Mouse (Mus musculus): Measurements from ENCODE around the gene Srgap2.
A peak's percentile ranks its signal among the peaks of the same experiment; 100 is the strongest.

Srgap2 gene

GRCm38 (mm10) chr1:131470597-131470996, 56.6 kb downstream of the Srgap2 start:
- no peak for DNase-seq

- peak; percentile 44 for DNase-seq
Measured at GRCm38 (mm10) chr1:131465855-131466254, 61.3 kb downstream of the Srgap2 start.

- DNase-seq, result no peak
Measured at GRCm38 (mm10) chr1:131463953-131464627, 63.1 kb downstream of the Srgap2 start.

- no peak for DNase-seq
Measured at GRCm38 (mm10) chr1:131462541-131463067, 64.5 kb downstream of the Srgap2 start.

GRCm38 (mm10) chr1:131460914-131461530, 66.1 kb downstream of the Srgap2 start:
- DNase-seq, result no peak

DNA sequence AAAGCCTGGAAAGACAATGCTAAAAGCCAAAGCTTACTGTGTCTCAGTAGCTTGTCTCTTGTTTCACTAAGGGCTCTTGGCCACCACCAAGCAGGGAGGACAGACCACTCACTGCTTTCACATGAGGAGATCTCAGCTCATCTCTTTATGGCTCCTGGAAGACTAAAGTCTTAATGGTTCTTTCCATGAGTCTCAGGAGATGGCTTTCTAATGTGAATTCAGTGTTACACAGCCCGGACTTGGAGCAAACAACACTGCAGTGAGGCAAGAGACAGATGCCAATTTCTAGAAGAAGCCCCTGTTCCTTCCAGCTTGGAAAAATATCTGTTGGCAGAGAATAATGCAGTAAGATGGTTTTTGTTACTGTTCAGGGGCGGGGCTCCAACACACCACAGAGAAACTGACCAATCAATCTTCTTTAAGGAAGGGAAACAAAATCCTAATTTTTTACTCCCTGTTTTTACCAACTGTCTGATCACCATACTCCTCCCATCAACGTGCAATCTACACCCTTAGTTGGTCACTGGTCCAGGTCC, 71.7 kb downstream of the Srgap2 start:
- DNase-seq, result no peak

- no peak for DNase-seq
Measured at GRCm38 (mm10) chr1:131454386-131454785, 72.8 kb downstream of the Srgap2 start.

DNA sequence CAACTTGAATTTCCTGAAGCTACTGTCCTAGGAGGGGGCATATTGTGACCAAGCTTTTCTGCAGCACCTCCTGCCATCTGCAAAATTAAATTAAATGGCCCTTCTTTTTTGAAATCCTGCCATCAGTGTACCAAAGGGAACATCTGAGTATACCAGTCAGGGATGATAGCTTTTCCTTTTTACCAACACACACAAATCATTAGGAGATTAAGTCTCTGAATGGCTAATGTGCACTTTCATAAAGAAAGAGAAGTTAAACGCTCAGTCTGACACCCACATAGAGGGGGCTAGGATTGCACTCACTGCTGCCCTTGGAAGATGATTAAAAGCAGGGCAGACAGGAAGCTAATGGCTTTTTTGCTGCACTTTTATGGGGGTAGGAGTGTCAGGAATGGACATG, 73.8 kb downstream of the Srgap2 start:
- DNase-seq, result no peak

DNA sequence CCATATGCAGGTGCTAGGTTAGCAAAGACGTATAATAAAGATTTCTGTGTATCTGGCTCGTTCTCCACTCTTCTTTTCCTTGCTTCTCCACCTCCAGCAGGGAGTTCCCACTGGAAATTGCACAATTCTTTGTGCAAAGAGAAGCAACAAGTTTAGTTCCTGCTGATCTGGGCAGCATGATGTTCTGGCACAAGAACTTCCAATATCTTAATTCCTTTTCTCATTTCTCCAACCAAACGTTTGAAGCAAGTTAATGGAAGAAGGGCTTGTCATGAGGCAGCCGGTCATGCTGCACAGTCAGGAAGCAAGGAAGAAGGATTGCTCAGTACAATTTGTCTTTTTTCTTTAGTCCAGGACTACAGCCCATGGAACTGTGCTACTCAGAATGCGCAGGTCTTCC, 78.8 kb downstream of the Srgap2 start:
- no peak for DNase-seq

DNA sequence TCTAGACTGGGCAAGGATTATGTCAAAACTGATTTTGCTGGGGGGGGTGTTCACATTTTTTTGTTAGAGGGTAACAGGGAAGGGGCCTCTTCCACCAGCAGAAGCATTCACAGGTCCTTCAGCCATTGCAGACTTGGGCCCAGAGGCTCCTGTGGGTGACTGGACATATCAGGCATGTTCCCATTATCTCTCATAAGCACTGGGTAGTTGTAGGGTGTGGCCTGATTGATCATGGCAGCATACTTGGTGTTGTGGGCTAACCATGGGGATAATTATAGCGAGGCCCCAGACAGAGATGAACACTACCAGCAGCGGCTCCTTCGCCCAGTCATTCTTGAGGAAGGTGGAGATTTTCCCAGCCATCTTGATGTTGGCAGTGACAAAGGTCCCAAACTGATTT, 79.8 kb downstream of the Srgap2 start:
- DNase-seq, result no peak

DNA sequence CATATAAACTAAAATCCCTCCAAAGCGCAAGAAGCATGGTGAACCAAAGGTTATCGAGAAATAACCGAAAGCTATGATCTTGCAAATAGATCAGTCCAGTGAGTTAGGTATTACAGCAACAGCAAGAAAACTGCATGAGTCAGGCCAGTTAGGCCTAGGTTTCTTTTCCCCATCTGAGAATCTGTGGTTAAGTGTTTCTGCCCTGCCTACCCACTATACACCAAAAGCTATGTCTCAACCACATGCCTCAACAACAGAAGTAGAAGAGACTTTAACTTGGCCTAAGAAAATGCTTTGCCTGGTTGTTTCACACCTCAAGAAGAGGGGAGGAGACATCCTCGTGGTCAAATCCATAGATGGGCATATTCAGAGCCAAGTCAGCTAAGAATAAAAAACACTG, 80.6 kb downstream of the Srgap2 start:
- no peak for DNase-seq

DNA sequence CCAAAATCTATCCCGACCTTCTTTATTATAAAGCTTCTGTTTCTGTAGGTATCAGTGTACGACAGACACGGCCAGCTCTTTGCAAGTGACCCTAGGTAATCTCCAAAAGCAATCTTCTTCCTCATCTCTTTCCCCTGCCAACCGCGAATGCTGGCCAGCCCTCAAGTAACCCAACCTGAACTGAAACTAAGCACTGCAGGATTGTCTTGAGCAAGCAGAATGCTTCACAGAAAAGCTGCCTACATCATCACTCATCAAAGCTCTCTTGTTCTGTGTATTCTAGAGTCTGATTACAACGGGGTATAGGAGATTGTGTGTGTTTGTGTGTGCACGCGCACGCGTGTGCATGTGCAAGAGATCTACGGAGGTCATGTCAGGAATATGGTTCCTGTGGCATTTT, 88.6 kb downstream of the Srgap2 start:
- no peak for DNase-seq

DNA sequence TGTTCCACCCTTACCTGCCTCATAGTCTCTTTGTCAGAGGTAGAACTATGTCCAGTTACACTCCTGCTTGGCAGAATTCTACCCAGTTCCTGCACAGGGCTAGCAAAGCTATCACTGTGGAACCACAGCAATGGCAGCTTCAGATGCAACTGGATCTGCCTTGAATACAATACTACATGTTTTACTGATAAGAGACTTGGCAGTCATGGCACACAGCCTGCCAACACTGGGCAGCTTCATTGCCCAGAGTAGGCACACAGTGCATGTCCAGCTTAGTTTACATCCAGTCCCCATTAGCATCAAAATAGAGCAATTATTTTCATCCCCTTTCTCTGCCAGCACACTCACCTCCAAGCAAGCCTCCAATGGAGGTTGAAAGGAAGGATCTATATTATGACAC, 89.2 kb downstream of the Srgap2 start:
- DNase-seq, result no peak

DNA sequence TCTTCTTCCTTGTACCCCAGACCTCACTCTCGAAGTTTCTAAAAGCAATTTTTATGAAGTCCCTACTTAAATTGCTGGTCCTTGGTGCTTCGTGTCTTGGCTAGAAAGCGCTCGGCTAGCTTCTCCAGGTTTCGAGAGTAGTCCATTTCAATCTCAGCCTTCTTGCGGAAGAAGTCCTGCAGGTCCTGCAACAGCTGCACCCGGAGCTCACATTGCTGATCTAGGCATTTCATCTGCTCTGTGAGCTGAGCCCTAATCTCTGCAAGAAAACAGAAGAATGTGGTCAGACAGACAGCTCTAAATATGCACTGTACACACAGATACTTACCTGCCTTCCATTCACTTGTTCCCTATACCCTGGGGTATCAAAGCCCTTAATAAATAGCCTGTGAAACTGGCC, 90.5 kb downstream of the Srgap2 start:
- DNase-seq, result no peak

- DNase-seq, result peak; percentile 79
Measured at GRCm38 (mm10) chr1:131431456-131432246, 95.5 kb downstream of the Srgap2 start.

GRCm38 (mm10) chr1:131427140-131427821, 99.9 kb downstream of the Srgap2 start:
- peak; percentile 40 for DNase-seq

GRCm38 (mm10) chr1:131423061-131423460, 104.1 kb downstream of the Srgap2 start:
- DNase-seq, result peak; percentile 25

- DNase-seq, result no peak
Measured at GRCm38 (mm10) chr1:131421113-131421512, 106.0 kb downstream of the Srgap2 start.

DNA sequence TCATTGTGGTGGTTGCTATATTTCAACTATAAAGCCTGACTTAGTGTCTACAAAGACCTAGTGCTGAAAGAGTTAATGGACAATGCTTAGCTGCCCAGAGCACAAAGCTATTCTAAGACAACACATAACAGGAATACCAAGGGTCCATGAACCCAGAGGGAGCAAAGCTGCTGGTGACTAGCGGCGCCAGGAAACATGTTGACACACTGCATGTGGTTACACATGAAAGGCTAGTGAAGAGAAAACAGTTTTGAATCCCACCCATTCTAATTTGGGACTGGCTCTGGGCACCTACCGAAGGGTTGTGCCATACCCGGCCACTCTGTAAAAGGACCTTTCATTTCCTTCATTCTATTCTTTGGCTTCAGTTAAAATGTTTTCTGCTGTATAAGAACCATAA, 106.5 kb downstream of the Srgap2 start:
- DNase-seq, result peak; percentile 25

- DNase-seq, result no peak
Measured at GRCm38 (mm10) chr1:131419307-131419706, 107.8 kb downstream of the Srgap2 start.

DNA sequence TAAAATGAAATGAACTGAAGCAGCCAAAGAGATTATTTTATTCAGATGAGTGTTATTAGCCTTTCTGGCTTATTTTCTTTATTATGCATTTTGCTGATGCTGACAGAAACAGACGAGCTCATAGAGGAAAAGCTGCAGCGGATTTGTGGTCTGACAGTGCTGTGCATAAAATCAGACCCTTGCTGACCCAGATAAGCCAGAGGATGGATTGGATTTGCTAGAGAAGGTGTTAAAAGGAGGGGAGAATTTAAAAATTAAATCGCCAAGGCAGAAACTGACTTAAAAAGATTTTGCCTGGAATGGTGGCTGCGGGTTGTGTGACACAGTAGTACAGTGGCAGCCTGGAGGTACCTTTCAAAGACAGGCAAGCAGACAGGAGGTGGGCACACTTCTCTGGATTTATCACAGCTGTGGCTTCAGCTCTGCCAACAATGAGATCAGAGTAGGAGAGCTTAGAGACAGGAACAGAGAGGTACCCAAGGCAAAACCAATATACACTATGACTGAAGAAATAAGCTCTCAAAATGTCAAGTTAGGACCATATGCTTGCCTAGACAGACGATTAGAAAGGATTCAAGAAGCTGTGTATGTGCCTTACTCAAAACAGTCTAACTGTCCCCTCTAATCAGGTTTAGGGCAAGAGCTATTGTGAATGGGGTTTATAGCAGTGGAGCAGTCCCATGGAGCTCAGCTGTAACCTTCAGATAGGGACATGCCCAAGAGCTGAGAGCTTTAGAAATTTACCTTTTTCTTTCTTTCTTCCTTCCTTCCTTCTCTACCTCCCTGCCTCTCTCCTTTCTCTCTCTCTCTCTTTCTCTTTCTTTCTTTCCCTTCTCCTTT, 109.1 kb downstream of the Srgap2 start:
- DNase-seq, result no peak

All from kidney, postnatal 10 days (tissue).